Mouse (Mus musculus): ENCODE measurements at regions not wholly inside any gene's neighbourhood (a gene's known extent, or its start where the extent isn't known, plus 50 kb on each side); places are given as distances from the start of the nearest gene placed in this dataset.

DNA sequence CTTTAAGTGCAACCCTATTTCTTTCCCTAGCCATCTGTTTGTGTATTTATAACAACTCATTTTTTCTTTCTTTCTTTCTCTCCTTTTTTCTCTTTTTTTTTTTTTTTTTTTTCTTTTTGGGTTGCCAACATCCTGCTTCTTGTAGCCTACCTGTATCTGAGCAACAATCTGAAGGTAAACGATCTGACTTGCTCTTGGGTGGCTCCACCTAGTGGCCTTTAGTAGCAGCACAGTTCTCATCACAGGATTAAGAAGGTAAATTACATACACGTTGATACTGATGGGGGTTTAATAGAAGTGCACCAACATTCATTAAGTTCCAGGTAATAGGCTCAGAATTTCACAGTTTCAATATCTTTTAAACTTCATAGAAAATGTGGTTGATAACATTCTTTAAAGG, 752.1 kb downstream of the Inhba start:
- TF ChIP-seq CTCF (IDR thresholded peaks at IDR 0.05; ENCODE audit: borderline replicate concordance, control insufficient read depth, extremely low read depth, insufficient read depth, low read length, poor library complexity) (no peak), POLR2A (IDR thresholded peaks at IDR 0.05; ENCODE audit: control insufficient read depth, extremely low read depth, insufficient read depth, low read length, poor library complexity) (no peak)

All from thymus, adult 2 months (tissue).